Mouse (Mus musculus) intestine, postnatal 0 days (tissue): Measurements from ENCODE around the gene Ssu2. TPM values are rescaled to one million over a fixed set of nuclear protein-coding genes. Genes with fewer than 3 reads are reported as not detected.

Experiments
- ATAC-seq: fragments of 200-750 bp; cut with Nextera tagmentation; 2 replicates; pipeline ENCODE4 v1.8.0; 2017; ENCODE audit warnings: mild to moderate bottlenecking, moderate TSS enrichment, moderate library complexity
- H3K27ac ChIP-seq: fragments of 300-500 bp; sonication (generic); 2 replicates; pipeline ENCODE4 v1.5.1; 2014; ENCODE audit warnings: mild to moderate bottlenecking, low read depth, low read length, moderate library complexity
- H3K27me3 ChIP-seq: fragments of 300-500 bp; sonication (generic); replicated peaks from 2 replicates; pipeline ENCODE4 v1.6.1; 2014; ENCODE audit warnings: low read length, mixed read lengths; ENCODE audit not compliant: control insufficient read depth, insufficient read depth
- H3K36me3 ChIP-seq: fragments of 300-500 bp; sonication (generic); 2 replicates; pipeline ENCODE4 v1.6.1; 2014; ENCODE audit warnings: mild to moderate bottlenecking, moderate library complexity; ENCODE audit not compliant: control insufficient read depth, insufficient read depth
- H3K4me1 ChIP-seq: fragments of 300-500 bp; sonication (generic); replicated peaks from 2 replicates; pipeline ENCODE4 v1.6.1; 2014; ENCODE audit warnings: antibody characterized with exemption, low read length, mixed read lengths; ENCODE audit not compliant: control insufficient read depth, insufficient read depth
- H3K4me2 ChIP-seq: fragments of 300-500 bp; sonication (generic); replicated peaks from 2 replicates; pipeline ENCODE4 v1.6.1; 2014; ENCODE audit warnings: low read depth, mild to moderate bottlenecking, moderate library complexity
- H3K4me3 ChIP-seq: fragments of 300-500 bp; sonication (generic); 2 replicates; pipeline ENCODE4 v1.5.1; 2014; ENCODE audit warnings: low read depth, low read length
- H3K9ac ChIP-seq: fragments of 300-500 bp; sonication (generic); 2 replicates; pipeline ENCODE4 v1.6.1; 2014; ENCODE audit warnings: mild to moderate bottlenecking, low read depth, low read length
- H3K9me3 ChIP-seq: fragments of 300-500 bp; sonication (generic); 2 replicates; pipeline ENCODE4 v1.6.1; 2016; ENCODE audit warnings: mixed run types; ENCODE audit not compliant: control insufficient read depth
- CTCF ChIP-seq: sonication (generic); IDR thresholded peaks from 2 replicates; pipeline ENCODE4 v1.5.1; 2016; ENCODE audit warnings: low read depth, mild to moderate bottlenecking, control low read depth, antibody characterized with exemption, moderate library complexity
- WGBS: fragments of 180-500 bp; shearing (Covaris S2); extraction: QIAGEN DNeasy Blood & Tissue Kit; methylation state at CpG from one replicate; pipeline ENCODE4 v1.1.7; 2014; 5-methylcytosine and 5-hydroxymethylcytosine counted together
- polyA plus RNA-seq: library from polyadenylated mRNA; unstranded; fragments of >200 nt; fragmentation: Nextera tagmentation; extraction: Ambion mirVana; gene quantifications from 2 replicates; pipeline ENCODE4 v1.2.1, GENCODE M21; 2015

Gene Ssu2
- polyA plus RNA-seq: 4.1 and 4.8 TPM in 2 replicates

DNA sequence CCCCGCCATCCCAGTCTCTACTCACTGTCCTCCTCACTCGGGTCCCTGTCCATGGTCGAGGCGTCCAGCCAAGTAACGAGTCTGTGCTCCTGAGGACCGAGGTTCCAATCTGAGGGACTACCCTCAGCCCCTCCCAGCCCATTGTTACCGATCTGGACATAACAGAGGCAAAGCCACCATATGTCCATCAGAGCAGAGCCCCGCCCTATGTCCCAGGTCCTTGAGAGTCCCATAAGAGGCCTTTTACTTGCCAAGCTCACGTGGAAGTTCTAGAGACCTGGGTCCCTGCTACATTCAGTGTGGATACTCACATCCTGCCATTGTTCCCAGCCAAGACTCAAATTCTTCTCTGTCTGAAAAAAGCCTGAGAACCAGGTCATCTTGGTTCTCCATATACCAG is at the start of gene Ssu2:
Gene Ssu2, minus strand, starts transcription at position 77 of the 400 bp plus-strand sequence.
- H3K27ac ChIP-seq: no peak within 1 kb of the TSS
- ATAC-seq: no peak

GRCm38 (mm10) chr6:112426018-112426732 is 38.4 kb upstream of the Ssu2 start:
- WGBS: 74% methylated on average over 6 of the region's 6 CpGs
- Histone ChIP-seq H3K9ac (no peak overlapping the region), H3K4me2 (no peak overlapping the region), H3K27me3 (no peaks in the 10 kb centered on the region), H3K4me1 (no peaks in the 10 kb centered on the region), H3K27ac (no peak overlapping the region), H3K4me3 (no peak overlapping the region), H3K9me3 (no peaks in the 10 kb centered on the region), H3K36me3 (no peaks in the 10 kb centered on the region)
- TF ChIP-seq CTCF: no peak
- ATAC-seq: no peak

More for the DNA sequence above, at the start of gene Ssu2:
- Histone ChIP-seq H3K36me3 (no peaks in the 10 kb centered on the region), H3K4me3 (no peak within 1 kb of the TSS), H3K4me2 (no peak within 1 kb of the TSS), H3K9ac (no peak within 1 kb of the TSS), H3K27me3 (no peaks in the 10 kb centered on the region), H3K4me1 (no peaks in the 10 kb centered on the region), H3K9me3 (no peaks in the 10 kb centered on the region)
- WGBS: 75% methylated on average over 9 of the region's 9 CpGs
- no peak for TF ChIP-seq CTCF

GRCm38 (mm10) chr6:112423746-112424501 is 36.1 kb upstream of the Ssu2 start:
- H3K4me2 ChIP-seq: no peak overlapping the region
- H3K27ac ChIP-seq: no peak overlapping the region
- no peaks in the 10 kb centered on the region for H3K36me3 ChIP-seq
- WGBS: 71% methylated on average over 8 of the region's 8 CpGs
- no peak for TF ChIP-seq CTCF
- H3K27me3 ChIP-seq: no peaks in the 10 kb centered on the region
- H3K4me1 ChIP-seq: no peaks in the 10 kb centered on the region
- H3K9ac ChIP-seq: no peak overlapping the region
- no peak overlapping the region for H3K4me3 ChIP-seq
- H3K9me3 ChIP-seq: no peaks in the 10 kb centered on the region
- no peak for ATAC-seq

DNA sequence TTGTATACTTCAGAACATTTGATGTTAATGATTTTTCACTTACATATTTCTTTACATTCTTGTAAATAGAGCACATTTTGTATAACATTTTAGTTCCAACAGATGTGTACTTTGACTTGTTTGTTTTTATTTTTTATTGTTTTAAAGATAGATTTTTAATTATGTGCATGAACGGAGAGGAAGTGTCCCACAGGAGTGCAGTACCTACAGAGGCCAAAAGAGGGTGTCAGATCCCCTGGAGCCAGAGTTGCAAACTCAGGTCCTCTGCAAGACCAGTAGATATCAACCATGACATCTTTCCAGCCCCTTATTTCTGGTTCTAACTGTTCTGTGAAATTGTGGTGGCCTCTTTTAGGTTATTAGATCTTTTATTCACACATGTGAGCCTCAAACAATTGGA is 33.1 kb upstream of the Ssu2 start:
- Histone ChIP-seq H3K4me1 (no peaks in the 10 kb centered on the region), H3K4me3 (no peak overlapping the region), H3K36me3 (no peaks in the 10 kb centered on the region), H3K27me3 (no peaks in the 10 kb centered on the region), H3K4me2 (no peak overlapping the region), H3K9ac (no peak overlapping the region), H3K27ac (no peak overlapping the region), H3K9me3 (no peaks in the 10 kb centered on the region)
- ATAC-seq: no peak
- no peak for TF ChIP-seq CTCF
- 85% methylated on average over 1 of the region's 1 CpGs for WGBS

GRCm38 (mm10) chr6:112419333-112419732 is 31.5 kb upstream of the Ssu2 start:
- Histone ChIP-seq H3K27ac (no peak overlapping the region), H3K27me3 (no peaks in the 10 kb centered on the region), H3K36me3 (no peaks in the 10 kb centered on the region), H3K9me3 (no peaks in the 10 kb centered on the region), H3K4me3 (no peak overlapping the region), H3K4me2 (no peak overlapping the region), H3K9ac (no peak overlapping the region), H3K4me1 (no peaks in the 10 kb centered on the region)
- TF ChIP-seq CTCF: no peak
- ATAC-seq: no peak
- 80% methylated on average over 9 of the region's 9 CpGs for WGBS

GRCm38 (mm10) chr6:112404111-112404510 is 16.3 kb upstream of the Ssu2 start:
- no peaks in the 10 kb centered on the region for H3K27me3 ChIP-seq
- H3K4me2 ChIP-seq: no peak overlapping the region
- H3K9ac ChIP-seq: no peak overlapping the region
- no peak overlapping the region for H3K27ac ChIP-seq
- no peaks in the 10 kb centered on the region for H3K36me3 ChIP-seq
- no peak for TF ChIP-seq CTCF
- no peak overlapping the region for H3K4me3 ChIP-seq
- 78% methylated on average over 5 of the region's 5 CpGs for WGBS
- ATAC-seq: no peak
- H3K4me1 ChIP-seq: no peaks in the 10 kb centered on the region
- no peaks in the 10 kb centered on the region for H3K9me3 ChIP-seq
